Mouse (Mus musculus) neural tube, embryonic 15.5 days (tissue): Measurements from ENCODE around the gene Khnyn. TPM values are rescaled to one million over a fixed set of nuclear protein-coding genes. Genes with fewer than 3 reads are reported as not detected.

Experiments
- ATAC-seq: fragments of 200-750 bp; cut with Nextera tagmentation; 2 replicates; pipeline ENCODE4 v1.8.0; 2017; ENCODE audit warnings: mild to moderate bottlenecking, moderate TSS enrichment, moderate library complexity; ENCODE audit not compliant: low FRiP score
- H3K27ac ChIP-seq: fragments of 300-500 bp; sonication (generic); replicated peaks from 2 replicates; pipeline ENCODE4 v1.5.1; 2015; ENCODE audit warnings: mild to moderate bottlenecking, inconsistent platforms
- H3K27me3 ChIP-seq: fragments of 300-500 bp; sonication (generic); replicated peaks from 2 replicates; pipeline ENCODE4 v1.6.1; 2015; ENCODE audit warnings: inconsistent platforms
- H3K36me3 ChIP-seq: fragments of 300-500 bp; sonication (generic); 2 replicates; pipeline ENCODE4 v1.6.1; 2015; ENCODE audit warnings: inconsistent platforms
- H3K4me1 ChIP-seq: fragments of 300-500 bp; sonication (generic); 2 replicates; pipeline ENCODE4 v1.6.1; 2015; ENCODE audit warnings: inconsistent platforms
- H3K4me2 ChIP-seq: fragments of 300-500 bp; sonication (generic); 2 replicates; pipeline ENCODE4 v1.6.1; 2015; ENCODE audit warnings: inconsistent platforms, mild to moderate bottlenecking, moderate library complexity
- H3K4me3 ChIP-seq: fragments of 300-500 bp; sonication (generic); replicated peaks from 2 replicates; pipeline ENCODE4 v1.5.1; 2015; ENCODE audit warnings: mild to moderate bottlenecking, inconsistent platforms
- H3K9ac ChIP-seq: fragments of 300-500 bp; sonication (generic); replicated peaks from 2 replicates; pipeline ENCODE4 v1.6.1; 2015; ENCODE audit warnings: mild to moderate bottlenecking, inconsistent platforms
- H3K9me3 ChIP-seq: fragments of 300-500 bp; sonication (generic); replicated peaks from 2 replicates; pipeline ENCODE4 v1.6.1; 2016; ENCODE audit warnings: inconsistent platforms
- WGBS: fragments of 180-500 bp; shearing (Covaris S2); methylation state at CpG from one replicate; pipeline ENCODE4 v1.1.7; 2015; ENCODE audit warnings: mixed read lengths; 5-methylcytosine and 5-hydroxymethylcytosine counted together
- polyA plus RNA-seq: library from polyadenylated mRNA; unstranded; fragments of >200 nt; fragmentation: Nextera tagmentation; extraction: Ambion mirVana; gene quantifications from 2 replicates; pipeline ENCODE4 v1.2.1, GENCODE M21; 2015

The Khnyn gene
- polyA plus RNA-seq, 1 experiment from 2014 or later: 11.0 TPM

DNA sequence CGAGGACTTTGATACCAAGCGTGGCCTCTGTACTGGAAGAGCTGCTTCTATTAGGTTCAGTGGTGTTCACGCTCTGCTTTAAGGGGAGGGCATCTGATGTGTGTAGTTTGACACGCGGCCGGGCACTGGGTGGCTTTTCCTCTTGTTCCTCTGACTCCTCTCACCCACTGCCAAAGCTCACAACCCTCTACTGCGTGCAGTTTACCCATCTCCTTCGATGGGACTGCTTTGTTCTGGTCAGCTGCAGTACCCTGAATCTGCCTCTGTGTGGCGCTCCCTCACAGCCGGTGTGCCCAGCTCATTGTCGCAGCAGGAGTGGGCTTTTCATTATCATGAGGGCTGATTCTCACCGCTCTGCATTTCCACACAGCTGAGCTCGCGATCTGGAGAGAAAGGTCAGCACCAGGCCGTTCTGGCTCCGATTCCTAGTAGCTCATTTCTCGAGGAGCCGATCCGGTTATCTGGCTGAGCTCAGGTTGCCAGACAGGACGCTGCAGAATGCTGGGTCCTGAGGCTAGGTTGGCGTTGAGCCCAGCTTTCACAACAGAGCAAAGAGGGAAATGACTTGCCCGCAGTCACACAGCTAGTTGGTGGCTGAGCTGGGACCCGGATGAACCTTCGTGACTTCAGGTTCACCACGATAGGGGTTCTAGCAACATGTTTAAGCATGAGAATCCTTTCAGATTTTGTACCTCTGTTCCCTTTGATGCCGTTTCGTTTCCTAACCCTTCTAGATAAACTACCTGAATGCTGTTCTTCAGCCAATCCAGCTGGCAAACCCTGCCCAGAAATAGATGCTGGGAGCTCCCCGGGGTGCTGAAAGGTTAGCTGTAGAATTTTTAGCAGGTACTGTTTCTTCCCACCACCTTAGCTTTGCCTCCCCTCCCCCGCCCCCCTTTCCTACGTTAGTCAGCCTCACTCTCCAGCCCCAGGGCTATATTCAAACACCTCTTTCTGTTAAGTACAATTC is 10.7 kb upstream of the Khnyn start:
- peak; percentile 73; the same call in 1 of the 2 replicates for ATAC-seq
- H3K27me3 ChIP-seq: no peaks in the 10 kb centered on the region
- H3K4me2 ChIP-seq: peak overlapping the region; percentile 46
- peak overlapping the region; percentile 9; the same call in 1 of the 2 replicates for H3K9ac ChIP-seq
- H3K27ac ChIP-seq: peak overlapping the region; percentile 60
- H3K9me3 ChIP-seq: no peaks in the 10 kb centered on the region
- H3K4me1 ChIP-seq: peaks cover 18% of the 10 kb centered on the region
- WGBS: 17% methylated on average over 30 of the region's 30 CpGs
- H3K36me3 ChIP-seq: peaks cover 35% of the 10 kb centered on the region
- H3K4me3 ChIP-seq: peak overlapping the region; percentile 21

DNA sequence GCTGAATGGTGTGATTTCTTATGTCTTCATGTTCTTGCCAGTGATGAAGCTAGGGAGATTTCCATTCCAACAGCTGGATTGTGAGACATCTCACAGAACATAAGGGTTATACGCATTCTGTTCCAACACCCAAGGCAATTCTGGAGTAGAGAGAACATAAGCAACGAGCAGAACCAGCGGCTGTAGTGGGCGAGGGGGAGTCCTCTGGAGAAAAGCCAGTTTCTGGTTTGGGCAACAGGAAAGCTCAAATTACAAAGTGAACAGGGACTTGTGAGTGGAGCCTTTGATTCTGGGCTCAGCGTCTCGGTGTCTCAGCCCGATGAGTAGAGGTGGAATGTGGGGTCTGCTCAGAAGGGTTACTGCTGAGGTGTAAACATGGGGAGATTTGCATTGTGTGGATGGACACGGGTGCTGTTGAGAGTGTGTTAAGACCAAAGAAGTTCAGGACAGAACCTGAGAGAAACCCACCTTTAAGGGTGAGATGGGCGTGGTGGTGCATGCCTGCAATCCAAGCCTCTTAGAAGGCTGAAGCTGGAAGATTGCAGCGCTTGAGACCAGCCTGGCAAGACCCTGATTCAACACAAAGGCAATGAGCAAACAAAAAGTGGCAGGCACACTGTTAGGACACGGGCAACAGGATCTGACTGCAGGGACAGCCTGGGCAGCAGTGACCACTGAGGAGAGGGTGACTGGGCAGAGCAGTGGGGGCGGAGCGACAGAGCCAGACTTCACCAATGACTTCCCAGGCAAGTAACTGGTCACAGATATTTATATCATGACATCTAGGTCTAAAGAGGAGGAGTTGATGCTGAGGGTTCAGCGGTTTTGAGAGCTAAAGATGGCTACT is 7.1 kb upstream of the Khnyn start:
- Histone ChIP-seq H3K4me1 (peaks cover 18% of the 10 kb centered on the region), H3K27me3 (no peaks in the 10 kb centered on the region), H3K4me2 (no peak overlapping the region), H3K9me3 (no peaks in the 10 kb centered on the region), H3K36me3 (no peaks in the 10 kb centered on the region; the same call in 1 of the 2 replicates), H3K4me3 (no peak overlapping the region), H3K9ac (no peak overlapping the region), H3K27ac (no peak overlapping the region)
- no peak for ATAC-seq
- 34% methylated on average over 14 of the region's 14 CpGs for WGBS

DNA sequence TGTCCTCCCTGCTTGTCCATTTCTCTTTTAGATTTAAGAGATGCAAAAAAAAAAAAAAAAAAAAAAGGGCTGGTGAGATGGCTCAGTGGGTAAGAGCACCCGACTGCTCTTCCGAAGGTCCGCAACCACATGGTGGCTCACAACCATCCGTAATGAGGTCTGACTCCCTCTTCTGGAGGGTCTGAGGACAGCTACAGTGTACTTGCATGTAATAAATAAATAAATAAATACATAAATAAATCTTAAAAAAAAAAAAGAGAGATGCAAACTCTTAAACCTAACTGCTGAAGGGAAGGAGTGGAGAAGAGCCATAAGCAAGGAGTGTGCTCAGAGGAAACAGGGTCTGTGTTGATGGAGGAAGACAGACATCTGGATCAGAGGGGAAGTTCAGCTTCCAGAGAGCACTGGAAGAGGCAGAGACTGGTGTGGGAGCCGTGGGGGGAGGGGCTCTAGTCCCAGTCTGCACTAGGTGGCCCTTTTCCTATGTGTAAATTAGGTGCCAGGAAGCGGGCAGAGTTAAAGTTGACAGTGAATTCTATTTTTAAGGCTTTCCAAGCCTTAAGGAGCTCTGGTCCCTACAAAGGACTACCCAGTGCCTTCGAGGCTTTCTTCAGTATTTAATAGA is 6.3 kb upstream of the Khnyn start:
- Histone ChIP-seq H3K36me3 (no peaks in the 10 kb centered on the region), H3K27me3 (no peaks in the 10 kb centered on the region), H3K27ac (no peak overlapping the region), H3K4me1 (peaks cover 14% of the 10 kb centered on the region), H3K4me2 (no peak overlapping the region), H3K4me3 (no peak overlapping the region), H3K9ac (no peak overlapping the region), H3K9me3 (no peaks in the 10 kb centered on the region)
- no peak for ATAC-seq
- WGBS: 24% methylated on average over 7 of the region's 7 CpGs

DNA sequence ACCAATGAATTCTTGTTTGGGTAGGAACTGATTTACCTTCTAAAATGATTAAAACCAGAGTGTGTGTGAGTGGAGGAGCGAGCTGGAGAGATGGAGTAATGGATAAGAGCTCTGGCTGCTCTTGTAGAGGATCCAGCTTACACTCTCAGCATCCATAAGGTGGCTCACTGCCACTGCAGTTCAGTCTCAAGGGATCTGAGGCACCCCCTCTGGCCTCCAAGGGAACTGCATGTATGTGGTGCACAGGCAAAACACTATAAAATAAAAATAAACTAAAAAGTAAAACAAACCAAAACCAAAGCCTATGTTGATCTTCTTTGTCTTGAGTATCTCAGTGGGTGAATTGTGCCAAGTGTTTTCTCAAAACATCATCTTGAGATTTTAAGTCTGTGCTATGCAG is 5.1 kb upstream of the Khnyn start:
- Histone ChIP-seq H3K4me2 (no peak overlapping the region), H3K36me3 (no peaks in the 10 kb centered on the region), H3K4me1 (peaks cover 12% of the 10 kb centered on the region), H3K27me3 (no peaks in the 10 kb centered on the region), H3K4me3 (no peak overlapping the region), H3K9ac (no peak overlapping the region), H3K9me3 (no peaks in the 10 kb centered on the region), H3K27ac (no peak overlapping the region)
- 44% methylated on average over 1 of the region's 1 CpGs for WGBS
- ATAC-seq: no peak

DNA sequence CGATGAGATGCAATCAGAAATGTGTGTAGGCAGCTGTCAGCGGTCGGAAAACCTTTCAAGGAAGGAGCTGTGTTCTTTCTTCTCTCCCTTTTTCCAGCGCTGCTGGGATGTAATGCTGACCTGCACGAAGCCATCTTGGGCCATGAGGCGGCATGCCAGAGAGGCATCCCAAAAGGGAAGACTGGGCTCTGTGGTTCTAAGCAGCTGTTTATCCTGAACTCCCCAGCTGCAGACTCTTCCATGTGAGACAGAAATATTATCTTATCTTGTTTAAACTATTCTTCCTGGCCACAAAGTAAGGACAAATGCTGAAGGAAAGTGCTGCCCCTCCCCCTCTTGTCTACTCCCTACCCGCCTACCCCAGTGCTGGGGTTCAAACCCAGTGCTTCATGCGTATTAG is 3.8 kb upstream of the Khnyn start:
- Histone ChIP-seq H3K9me3 (no peaks in the 10 kb centered on the region), H3K4me1 (peaks cover 20% of the 10 kb centered on the region), H3K36me3 (no peaks in the 10 kb centered on the region), H3K27me3 (no peaks in the 10 kb centered on the region), H3K9ac (no peak overlapping the region), H3K4me3 (no peak overlapping the region), H3K27ac (no peak overlapping the region), H3K4me2 (no peak overlapping the region)
- WGBS: 90% methylated on average over 8 of the region's 8 CpGs
- ATAC-seq: no peak

DNA sequence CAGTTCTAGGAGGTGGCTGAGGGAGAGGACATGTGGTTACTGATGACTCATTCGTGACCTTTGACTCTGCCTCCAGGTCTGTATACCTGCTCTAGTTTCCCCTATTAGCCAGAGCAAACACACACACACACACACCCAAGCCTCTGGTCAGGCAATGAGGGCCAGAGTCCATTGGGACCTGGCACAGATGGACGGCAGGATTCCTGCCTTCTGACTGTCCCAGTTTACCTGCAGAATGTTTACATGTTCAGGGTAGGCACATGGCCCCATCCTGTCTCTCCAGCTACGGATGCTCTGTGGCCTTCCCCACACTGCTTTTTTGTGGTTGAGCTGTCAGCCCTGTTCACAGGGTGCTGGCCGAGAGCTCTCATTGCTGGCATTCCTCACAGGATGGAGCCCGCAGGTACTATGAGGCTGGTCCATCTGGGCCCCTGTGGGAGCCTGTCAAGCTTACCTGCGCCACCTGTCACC is 2.5 kb upstream of the Khnyn start:
- 73% methylated on average over 6 of the region's 6 CpGs for WGBS
- Histone ChIP-seq H3K9ac (no peak overlapping the region), H3K9me3 (no peaks in the 10 kb centered on the region), H3K27ac (no peak overlapping the region), H3K4me3 (no peak overlapping the region), H3K4me2 (no peak overlapping the region), H3K27me3 (no peaks in the 10 kb centered on the region), H3K4me1 (peaks cover 32% of the 10 kb centered on the region), H3K36me3 (peaks cover 6% of the 10 kb centered on the region)
- ATAC-seq: no peak

DNA sequence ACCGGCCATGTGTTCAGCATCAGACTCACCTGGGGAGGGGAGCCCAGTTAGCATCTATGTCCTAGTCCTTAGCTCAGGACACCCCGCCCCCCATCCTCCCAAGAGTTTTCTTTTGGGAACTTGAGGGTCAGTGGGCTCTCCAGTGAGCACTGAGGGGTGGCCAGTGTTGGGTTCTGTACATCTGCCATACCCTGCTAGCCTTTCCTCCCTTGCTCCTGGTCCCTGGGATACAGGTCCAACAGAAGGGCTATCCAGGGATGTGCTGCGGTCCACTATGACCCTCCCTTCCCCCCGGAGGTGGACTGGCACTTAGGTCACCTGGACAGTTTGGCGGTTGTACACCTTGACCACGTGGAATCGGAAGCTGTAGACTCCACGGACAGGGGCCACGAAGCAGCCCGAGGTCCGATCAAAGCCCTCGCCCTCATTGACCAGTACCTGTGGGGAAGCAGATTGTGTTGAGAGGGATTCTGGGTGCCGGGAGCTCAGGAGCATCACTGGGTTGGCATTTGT is 1.5 kb upstream of the Khnyn start:
- H3K4me2 ChIP-seq: no peak overlapping the region

DNA sequence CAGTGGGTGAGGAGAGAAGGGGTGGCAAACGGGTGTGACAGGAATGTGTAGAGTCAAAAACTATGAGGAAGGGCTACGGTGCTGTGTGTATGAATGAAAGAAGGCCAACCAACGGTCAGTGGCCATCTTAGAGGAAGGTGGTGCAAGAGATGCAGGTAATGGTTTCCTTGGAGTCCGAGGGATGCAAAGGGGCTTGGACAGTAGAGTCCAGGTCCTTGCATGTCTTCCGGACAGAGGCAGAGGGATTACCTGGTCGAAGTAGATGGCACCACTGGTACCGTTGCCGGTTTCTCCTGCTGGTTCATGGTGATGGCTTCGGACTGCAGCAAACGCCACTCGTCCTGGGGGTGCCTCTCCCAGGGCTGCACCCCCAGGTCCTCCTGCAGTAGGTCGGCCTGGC is 1.1 kb upstream of the Khnyn start:
- H3K27ac ChIP-seq: peak overlapping the region; percentile 87
- WGBS: 91% methylated on average over 12 of the region's 12 CpGs
- H3K9ac ChIP-seq: 0 out of 2 replicates have a peak overlapping the region, but pooled peaks have one; percentile 74
- 0 out of 2 replicates have a peak, but pooled peaks have one; percentile 1 for ATAC-seq
- no peaks in the 10 kb centered on the region for H3K9me3 ChIP-seq
- no peak overlapping the region for H3K4me3 ChIP-seq
- H3K27me3 ChIP-seq: no peaks in the 10 kb centered on the region
- peaks cover 21% of the 10 kb centered on the region for H3K36me3 ChIP-seq
- no peak overlapping the region for H3K4me2 ChIP-seq
- peaks cover 32% of the 10 kb centered on the region for H3K4me1 ChIP-seq

More for the DNA sequence above, 1.5 kb upstream of the Khnyn start:
- no peaks in the 10 kb centered on the region for H3K9me3 ChIP-seq
- WGBS: 95% methylated on average over 13 of the region's 13 CpGs
- no peak overlapping the region for H3K4me3 ChIP-seq
- no peak overlapping the region for H3K9ac ChIP-seq
- H3K27ac ChIP-seq: no peak overlapping the region
- H3K36me3 ChIP-seq: peaks cover 16% of the 10 kb centered on the region
- ATAC-seq: no peak
- H3K4me1 ChIP-seq: peaks cover 32% of the 10 kb centered on the region
- H3K27me3 ChIP-seq: no peaks in the 10 kb centered on the region

DNA sequence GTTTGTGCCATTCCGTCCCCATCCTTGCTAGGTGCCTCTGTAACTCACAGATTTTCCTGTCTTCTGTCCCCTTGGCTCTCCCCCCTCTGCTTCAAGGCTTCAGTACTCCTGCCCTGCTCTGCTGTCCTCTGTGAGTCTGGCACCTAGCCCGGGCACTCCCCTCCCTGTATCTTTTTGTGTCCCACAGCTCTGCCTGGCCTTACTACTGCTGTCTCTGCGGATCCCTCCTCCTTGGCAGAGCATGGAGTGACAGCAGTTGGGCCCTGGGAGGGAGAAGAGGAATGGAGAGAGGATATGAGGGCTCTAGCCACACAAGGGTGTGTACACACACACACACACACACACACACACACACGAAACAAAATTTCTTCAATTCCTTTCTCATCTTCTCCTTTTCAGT is 581 bp upstream of the Khnyn start, which contains the start of gene Cbln3:
Gene Cbln3, minus strand, starts transcription at position 227 of the 400 bp plus-strand sequence.
- no peaks in the 10 kb centered on the region for H3K27me3 ChIP-seq
- WGBS: 18% methylated on average over 4 of the region's 4 CpGs

DNA sequence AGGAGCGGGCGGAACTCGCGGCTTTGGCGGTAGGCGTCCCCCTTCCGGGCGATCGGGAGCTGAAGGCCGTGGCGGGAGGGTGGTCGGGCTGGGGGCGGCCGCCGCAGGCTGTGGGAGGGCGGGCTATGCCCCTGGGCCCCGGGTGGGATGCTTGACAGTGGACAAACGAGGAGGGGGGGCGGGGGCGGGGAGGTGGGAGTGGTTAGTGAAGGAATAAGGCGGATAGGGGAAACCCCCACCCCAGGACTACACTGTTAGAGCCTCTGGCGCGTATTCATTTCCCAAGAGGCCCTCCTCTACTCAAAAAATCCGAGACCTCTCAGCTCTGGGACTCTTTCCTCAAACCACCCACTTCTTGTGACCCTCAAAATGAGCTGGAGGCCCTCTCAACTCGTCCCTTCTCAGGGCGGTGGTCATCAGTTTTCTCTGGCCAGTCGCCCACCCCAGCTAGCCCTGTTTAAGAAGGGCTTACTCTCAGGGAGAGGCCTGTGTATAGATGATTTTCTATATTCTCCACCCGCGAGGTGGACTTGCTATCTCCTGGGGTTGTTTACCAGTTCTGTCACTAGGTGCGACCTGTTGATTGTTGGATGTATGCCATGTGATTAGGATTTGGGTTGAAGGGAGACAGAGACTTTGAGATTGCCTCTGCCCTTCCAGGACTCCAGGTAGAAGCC is 505 bp downstream of the Khnyn start:
- peak overlapping the region; percentile 87 for H3K27ac ChIP-seq
- H3K27me3 ChIP-seq: no peaks in the 10 kb centered on the region
- ATAC-seq: peak; percentile 59
- H3K4me3 ChIP-seq: peak overlapping the region; percentile 78
- H3K4me2 ChIP-seq: peak overlapping the region; percentile 83
- H3K4me1 ChIP-seq: peaks cover 32% of the 10 kb centered on the region
- peak overlapping the region; percentile 74 for H3K9ac ChIP-seq
- no peaks in the 10 kb centered on the region for H3K9me3 ChIP-seq
- WGBS: under 1% methylated on average over 27 of the region's 30 CpGs
- peaks cover 35% of the 10 kb centered on the region for H3K36me3 ChIP-seq

More for the DNA sequence above, 581 bp upstream of the Khnyn start, which contains the start of gene Cbln3:
- Histone ChIP-seq H3K4me2 (peak within 1 kb of the TSS; percentile 83), H3K27ac (peak within 1 kb of the TSS; percentile 87), H3K9me3 (no peaks in the 10 kb centered on the region), H3K9ac (peak within 1 kb of the TSS; percentile 74), H3K36me3 (peaks cover 26% of the 10 kb centered on the region), H3K4me3 (peak within 1 kb of the TSS; percentile 78), H3K4me1 (peaks cover 32% of the 10 kb centered on the region)
- ATAC-seq: peak; percentile 39
